Mouse (Mus musculus): ENCODE measurements at regions not wholly inside any gene's neighbourhood (a gene's known extent, or its start where the extent isn't known, plus 50 kb on each side); places are given as distances from the start of the nearest gene placed in this dataset.

DNA sequence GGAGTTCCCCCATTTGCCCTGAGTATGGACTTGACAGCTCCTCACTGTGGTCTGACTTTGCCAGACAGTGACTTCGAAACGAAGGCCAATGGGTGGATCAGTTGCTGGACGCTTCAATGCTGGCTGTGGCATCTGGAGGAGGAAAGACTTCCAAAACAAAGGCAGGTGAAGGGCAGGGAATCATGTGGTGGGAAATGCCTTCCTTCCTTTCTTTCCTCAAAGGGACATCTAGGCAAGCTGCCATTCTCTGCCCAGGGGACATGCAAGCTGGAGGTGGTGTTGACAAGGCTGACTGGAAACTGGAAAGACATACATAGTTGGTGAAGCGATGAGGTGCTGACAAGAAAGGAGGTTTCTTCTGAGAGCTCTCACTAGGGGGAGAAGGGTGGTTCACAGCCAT is 74.5 kb upstream of the Serp2 start:
- TF ChIP-seq CTCF (IDR thresholded peaks at IDR 0.05; ENCODE audit: low read depth) (no peak), EP300 (IDR thresholded peaks at IDR 0.05; ENCODE audit: low read depth) (no peak)

All from liver, embryonic 14.5 days (tissue).